Mouse (Mus musculus) erythroblast, embryonic 14.5 days (primary cell): ENCODE measurements around the gene Fuca1.

Source experiments
- GATA1 ChIP-seq: IDR thresholded peaks from 2 replicates; pipeline ENCODE4 v1.6.1; 2012; ENCODE audit warnings: low read length, inconsistent platforms, mixed read lengths
- TAL1 ChIP-seq: IDR thresholded peaks from 3 replicates; pipeline ENCODE4 v1.6.1; 2012; ENCODE audit warnings: low read length, inconsistent platforms, mixed read lengths

DNA sequence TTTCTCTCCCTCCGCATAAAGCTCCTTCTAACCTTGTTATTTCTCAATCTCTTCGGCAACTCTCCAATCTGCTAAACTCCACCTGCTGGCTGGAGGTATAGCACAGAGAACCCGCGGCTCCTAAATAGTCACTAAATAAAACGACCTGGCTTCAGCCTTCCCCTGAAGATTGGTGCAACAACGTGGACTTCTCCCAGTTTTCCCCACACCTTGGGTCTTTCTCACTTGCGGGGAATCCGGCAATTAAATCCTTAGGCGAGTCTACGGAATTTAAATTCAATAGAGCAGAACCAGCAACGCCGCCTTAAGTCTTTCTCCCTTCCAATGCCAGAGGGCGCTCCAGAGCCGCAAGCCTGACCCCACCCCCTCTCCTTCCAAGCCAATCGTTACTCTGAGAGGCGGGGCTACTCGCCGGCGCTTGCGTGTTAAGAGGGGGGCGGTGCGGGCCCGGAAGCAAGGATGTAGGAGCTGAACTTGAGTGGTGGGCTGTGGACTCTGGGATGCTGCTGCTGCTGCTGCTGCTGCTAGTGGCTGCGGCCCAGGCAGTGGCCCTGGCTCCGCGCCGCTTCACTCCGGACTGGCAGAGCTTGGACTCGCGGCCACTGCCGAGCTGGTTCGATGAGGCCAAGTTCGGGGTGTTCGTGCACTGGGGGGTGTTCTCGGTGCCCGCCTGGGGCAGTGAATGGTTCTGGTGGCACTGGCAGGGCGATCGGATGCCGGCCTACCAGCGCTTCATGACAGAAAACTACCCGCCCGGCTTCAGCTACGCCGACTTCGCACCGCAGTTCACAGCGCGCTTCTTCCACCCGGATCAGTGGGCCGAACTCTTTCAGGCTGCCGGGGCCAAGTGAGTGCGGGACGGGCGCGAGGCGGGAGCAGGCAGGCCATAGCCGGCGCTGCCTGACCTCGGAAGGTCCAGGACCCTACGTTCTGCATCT is at the start of gene Fuca1:
- TF ChIP-seq GATA1 (no peak), TAL1 (no peak)
